Mouse (Mus musculus): ENCODE measurements around the gene Fam193a.

Fam193a gene

DNA sequence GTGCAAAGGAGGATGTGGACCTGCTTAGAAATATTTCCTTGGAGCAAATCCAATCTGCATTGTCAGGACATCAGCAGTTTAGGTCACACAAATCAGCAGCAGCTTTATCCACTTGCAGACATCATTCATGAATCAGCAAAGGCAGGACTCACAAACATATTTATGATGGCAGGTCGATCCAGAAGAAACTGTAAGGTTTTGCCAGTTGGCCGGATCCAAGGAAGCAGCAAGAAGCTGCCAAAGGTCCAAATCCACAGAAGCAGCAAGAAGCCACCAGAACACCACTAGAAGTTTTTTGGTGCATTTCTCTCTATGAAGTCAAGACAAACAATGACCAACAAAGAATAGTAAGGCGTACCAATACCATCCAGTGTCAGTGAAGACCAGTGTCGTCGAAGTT, 15.9 kb downstream of the Fam193a start:
- no peak for DNase-seq

DNA sequence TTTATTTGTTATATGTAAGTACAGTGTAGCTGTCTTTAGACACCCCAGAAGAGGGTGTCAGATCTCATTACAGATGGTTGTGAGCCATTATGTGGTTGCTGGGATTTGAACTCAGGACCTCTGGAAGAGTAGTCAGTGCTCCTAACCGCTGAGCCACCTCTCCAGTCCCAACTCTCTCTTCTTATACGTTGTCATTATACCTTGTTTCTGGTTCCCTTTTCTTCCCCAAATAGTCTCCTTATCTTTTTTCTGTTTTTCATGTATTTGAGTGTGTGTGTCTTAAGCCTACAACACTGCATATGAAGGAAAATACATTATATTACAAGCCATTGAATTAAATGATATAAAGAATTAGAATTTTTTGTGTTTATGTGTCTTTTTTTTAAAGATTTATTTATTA, 17.0 kb downstream of the Fam193a start:
- DNase-seq, result no peak

DNA sequence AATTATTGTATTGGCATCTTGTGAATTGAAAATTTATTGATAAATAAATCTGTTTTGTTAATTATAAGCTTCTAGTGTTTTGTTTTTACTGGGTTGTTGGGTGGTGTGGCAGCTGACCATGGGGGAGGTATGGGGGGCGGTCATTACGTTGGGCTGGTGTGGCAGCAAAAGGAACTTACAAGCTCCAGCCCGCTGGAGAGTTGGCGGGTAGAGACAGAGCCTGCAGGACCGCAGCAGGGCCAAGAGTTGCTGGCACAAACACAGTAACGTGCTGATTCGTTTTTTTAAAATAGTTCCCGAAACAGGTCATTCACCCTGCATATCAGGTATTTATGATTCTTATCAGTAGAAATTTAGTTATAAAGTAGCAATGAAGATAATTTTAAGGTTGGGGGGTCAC, 23.5 kb downstream of the Fam193a start:
- no peak for DNase-seq

DNA sequence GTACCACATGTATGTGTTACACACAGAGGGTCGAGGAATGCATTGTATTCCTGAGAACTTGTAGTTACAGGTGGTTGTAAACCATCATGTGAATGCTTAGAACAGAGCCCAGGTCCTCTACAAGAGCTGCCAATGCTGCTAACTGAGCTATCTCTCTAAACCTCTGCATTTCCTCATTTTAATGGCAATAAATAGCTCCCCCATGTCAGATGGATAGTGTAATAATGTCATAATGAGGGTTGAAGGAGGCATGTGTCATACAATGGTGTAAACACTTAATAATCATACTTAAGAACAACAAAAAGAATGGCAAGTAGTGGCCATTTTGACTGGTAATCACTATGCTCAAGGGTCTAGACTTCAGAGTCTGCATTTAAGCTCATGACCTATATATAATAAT, 25.6 kb downstream of the Fam193a start:
- no peak for DNase-seq

DNA sequence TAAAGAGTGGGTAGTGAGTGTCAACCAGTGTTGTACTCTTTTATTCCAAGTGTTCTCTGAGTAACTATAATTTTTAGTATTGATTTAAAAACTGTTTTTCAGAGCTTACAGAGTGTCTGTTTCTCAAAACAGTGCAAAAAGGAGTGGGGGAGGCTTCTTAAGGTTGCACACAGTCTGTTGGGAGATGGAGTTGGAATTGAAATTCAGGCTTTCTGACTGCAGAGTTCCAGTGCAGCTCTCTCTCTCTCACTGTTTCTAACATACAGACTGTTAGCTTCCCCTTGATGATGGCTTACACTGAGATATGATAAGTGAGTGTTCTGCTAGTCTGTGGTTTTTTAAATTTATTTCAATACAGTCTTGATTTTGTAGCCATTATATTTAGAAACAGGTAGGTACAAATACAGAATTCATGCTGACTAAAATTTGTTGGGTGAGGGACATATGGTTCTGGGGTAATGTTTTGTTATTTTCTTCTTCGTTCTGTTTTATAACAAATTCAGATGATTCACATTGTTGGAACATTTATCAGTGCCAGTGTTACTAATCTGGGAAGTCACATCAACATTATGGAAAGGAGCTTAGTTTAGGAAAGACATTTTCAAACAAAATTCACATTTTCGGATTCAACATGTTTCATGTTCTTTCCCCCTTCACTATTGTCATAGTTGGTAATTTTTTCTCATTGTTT, 26.3 kb downstream of the Fam193a start:
- no peak for DNase-seq

DNA sequence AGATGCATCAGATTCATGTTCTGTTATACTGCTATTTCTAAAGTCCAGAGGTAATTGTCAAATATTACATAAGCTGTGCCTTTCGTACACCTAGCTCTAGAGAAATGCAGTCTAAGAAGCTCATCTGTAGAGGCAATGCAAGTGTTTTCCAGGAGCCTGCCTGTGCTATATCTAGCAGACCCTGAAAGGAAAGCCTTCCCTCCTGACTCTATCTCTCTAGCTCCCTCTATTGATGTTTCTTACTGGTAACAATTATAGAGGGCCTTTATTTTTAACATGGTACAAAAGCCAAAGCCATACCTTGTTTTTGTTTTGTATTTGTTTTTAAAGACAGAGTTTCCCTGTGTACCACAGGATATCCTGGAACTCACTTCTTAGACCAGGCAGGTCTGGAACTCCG, 28.1 kb downstream of the Fam193a start:
- no peak for DNase-seq

DNA sequence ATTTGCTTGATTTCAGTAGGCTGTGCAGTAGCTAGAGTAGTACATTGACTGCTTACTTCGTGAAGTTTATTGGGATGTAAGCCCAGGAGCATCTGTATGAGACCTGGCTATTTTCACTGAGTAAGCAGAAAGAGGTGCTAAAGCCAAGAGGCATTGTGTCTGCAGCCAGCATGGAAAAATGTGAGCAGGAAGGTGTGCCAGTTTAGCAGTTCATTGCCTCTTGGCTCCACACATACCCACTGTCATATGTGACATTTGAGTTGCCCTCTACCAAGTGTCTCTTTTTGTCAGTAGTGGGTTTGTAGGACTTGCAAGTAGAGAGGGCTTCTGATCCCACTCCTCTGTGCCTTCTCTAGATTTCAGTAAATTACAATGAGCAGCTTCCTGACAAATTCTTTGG, 28.6 kb downstream of the Fam193a start:
- peak in 1 of 2 experiments; percentile 26 for DNase-seq

DNA sequence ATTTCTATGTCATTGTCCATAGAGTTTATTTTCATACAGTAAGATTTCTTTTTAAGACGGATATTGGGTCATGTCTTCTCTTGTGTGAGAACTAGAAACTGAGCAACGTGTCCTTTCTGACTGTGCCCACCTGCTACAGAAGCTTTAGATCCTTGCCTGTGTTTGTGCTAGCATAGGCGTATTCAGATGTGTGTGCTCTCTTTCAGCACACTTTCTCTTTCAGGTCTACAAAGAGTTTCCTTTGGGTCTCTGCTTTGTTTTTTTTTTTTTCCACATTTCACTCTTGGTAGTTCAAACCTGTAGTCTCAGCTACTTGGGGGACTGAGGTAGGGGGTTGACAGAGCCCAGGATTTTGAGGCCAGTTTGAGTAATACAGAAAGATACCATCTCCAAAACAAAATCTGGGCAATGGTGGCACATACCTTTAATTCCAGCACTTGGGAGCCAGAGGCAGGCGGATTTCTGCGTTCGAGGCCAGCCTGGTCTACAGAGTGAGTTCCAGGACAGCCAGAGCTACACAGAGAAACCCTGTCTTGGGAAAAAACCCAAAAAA, 37.7 kb downstream of the Fam193a start:
- DNase-seq, result no peak

DNA sequence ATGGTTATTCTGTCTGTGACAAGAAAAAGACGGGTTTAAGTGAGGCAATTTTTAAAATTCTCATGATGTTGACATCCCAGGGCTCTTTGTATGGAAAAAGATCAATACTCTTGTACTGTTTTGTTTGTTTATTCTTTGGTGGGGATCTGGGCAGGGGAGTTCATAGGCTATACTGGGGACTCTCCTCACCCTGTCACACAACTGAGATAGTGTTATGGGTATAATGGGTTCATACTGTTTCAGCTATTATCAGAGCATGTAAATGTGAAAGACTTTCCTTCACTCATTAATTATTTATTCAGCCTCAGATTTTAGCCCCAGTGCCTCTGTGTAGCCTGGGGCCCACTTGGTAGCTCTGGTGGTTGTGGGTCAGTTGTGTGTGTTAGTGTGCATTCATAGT, 39.3 kb downstream of the Fam193a start:
- no peak for DNase-seq

DNA sequence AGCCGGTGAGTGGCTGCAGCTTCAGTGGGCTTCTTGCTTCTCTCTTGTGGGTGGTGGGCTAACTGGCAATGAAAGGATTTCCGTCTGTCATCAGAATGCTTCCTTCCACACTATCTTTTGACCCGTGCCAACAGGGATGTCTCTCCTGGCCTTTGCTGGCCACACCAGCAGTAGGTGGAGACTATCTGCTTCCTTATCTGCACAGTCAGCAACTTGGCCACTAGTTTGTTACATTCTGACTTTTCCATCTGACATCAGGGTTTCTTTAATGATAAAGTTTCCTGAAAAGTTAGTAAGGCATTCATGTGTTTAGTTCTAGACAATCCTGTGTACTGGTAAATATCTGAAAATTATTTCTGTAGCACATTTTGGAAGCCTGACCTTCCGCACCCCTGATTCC, 41.1 kb downstream of the Fam193a start:
- DNase-seq, result peak in 1 of 2 experiments; percentile 18

DNA sequence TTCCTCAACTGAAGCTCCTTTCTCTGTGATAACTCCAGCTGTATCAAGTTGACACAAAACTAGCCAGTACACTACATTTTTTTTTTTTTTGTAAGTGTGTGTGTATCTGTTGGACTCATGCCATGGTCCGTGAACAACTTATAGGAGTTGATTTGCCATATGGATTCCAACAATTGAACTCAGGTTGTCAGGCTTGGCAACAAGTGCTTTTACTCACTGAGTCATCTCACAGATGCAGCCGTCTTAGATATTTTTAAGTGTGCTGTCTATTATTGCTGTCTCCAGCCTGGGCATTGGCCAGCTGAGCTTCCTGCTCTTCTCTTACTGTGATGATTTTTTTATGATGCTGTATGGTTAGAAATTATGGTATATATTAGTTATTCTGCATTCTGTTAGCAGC, 44.2 kb downstream of the Fam193a start:
- DNase-seq, result no peak

DNA sequence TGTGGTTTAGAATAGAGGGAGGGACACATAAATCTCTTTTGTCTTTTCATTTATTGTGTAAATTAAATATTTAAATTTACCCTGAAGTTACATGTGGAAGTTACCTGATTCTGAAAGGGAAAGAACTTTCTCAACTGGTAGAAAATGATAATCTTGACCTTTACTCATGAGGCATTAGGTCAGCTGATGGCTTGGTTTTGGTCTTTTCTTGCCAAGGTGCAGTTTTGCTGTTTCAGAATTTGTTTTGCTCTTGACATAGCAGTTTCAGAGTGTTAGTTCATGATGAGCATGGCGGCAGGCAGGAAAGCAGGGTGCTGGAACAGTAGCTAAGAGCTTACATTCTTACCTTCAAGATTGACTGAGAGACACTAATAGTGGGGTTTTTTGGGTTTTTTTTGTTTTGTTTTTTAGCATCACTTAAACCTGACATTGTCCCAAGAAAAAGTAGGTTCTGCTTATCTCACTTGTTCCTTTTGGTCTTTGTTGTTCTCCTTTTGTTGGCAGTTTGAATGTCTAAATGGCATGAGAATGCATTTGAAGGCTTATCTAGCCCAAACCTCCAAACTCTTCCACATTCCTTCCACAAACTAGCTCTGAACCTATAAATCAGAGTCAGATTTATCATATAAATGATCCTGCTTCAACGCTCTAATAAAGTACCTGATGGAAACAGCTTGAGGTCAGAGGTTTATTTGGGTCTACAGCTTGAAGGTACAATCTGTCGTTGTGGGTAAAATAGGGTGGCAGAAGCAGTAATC, 47.7 kb downstream of the Fam193a start:
- peak; percentile 11 to 27 for DNase-seq

DNA sequence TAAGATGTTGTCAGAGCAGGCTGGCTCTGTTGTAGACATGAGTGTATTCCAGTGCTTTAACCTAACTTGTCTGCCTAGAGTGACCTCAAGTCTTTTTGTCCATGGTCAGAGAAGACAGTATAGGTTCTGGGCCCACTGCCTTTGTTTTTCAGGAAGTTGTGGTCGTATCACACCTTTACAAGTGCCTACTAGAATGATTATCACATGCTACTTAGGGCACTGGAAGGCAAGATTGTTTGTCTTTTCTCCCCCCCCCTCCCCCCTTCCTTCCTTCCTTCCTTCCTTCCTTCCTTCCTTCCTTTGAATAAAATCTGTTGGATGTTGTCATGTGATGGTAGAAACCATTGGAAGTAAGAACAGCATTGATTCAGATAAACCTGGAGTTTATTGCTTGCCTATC, 49.5 kb downstream of the Fam193a start:
- DNase-seq, result no peak

DNA sequence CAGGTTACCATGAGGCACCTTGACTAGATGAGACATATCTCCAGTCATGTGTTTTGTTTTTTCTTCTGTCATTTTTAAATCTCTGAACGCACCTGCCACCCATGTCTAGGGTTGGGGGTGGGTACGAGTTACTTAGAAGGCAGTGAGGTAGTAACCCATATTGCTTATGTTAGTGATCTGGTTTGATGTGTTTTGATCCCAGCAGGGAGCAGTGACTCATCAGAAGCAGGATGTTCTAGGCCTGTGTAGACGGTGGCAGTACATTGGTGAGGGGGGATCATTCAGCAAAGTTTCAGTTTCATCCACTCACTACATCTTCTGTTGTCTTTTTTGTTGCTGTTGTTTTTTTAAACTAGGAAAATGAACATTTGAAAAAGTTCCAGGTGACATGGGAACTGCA, 61.0 kb downstream of the Fam193a start:
- no peak for DNase-seq

DNA sequence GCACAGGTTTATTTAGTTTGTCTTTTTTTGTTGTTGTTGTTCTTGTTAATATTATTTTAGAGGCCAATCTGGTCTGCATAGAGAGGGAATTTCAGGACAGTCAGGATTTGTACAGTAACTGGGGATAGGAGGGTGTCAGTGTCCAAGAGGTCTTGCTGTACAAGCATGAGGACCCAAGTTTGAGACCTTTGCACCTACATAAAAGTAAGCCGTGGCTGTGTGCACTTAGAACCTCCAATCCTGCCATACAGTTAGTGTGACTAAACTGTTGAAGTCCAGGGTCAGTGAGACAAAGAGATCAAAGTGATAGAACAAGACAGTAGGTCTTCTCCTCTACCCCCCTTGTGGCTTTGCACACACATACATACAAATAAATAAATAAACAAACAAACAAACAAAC, 64.1 kb downstream of the Fam193a start:
- DNase-seq, result peak; percentile 21 to 33

DNA sequence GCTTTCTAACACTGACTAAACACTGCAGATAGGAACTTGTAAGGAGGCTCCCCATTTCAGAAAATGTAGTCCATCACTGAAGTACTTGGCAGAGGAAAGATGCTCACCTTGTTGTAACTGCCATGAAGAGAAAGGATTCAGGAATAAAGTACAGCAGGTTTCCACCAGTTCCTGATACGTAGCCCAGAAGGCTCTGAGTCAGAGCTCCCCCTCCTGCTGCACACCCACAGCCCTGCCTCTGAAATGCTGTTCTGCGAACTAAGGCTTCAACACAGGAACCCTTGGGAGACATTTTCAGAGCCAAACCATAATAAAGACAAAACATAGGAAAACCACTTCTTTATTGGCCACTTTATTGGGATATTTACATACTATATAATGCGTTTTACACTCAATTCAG, 64.5 kb downstream of the Fam193a start:
- DNase-seq, result no peak

DNA sequence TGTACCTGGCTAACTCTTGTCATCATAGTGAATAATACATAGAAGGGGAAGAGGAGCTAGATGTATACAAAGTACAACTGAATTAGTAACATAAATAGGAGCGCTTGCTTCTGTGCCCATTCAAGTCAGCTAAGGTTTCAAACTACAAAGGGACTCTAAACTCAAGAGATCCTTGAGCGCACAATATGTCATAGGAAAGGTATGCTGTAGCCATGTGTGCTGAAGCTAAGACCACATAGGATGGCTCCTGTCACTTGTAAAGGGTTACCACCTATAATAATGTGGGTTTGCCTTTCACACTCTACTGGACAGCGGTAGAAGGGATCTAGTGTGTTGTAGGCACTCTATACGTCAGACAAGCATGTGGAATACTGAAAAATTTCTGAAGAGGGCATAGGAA, 68.3 kb downstream of the Fam193a start:
- no peak for DNase-seq

DNA sequence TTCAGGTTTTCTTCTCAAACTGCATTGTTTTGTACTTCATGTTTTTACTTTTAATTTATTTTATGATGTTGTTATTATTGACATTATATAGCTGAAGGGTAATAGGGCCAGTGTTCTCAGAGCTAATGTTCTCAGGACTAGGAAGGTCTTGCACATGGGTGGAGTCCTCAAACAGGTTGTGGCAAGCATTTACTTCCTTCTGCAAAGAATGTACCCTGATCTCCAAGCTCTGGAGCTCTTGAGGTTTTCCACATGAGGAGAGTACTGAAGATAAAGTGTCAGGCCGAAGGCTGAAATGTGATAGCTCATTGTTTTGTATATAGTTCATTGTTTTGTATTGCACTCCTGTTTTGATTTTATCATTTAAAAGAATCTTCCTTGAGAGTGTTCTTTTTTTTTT, 68.9 kb downstream of the Fam193a start:
- DNase-seq, result no peak

DNA sequence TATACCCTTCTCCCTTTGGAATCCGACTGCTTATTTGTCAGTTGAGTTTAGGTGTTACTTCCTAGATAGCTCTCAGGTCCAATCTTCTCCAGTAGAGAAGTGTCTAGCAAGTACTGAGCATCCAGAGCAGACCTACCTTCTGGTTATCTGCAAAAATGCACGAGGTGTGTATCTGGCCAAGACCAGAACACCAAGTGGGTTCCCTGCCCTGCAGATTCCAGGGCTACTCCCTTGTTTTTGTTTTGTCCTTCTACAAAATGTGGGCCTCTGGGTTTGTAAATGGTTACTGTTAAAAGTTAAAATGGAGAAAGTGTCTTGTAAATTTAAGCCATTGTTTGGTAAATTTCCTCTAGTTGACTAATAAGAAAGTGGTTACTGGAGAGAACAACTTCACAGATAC, 70.0 kb downstream of the Fam193a start:
- no peak for DNase-seq

DNA sequence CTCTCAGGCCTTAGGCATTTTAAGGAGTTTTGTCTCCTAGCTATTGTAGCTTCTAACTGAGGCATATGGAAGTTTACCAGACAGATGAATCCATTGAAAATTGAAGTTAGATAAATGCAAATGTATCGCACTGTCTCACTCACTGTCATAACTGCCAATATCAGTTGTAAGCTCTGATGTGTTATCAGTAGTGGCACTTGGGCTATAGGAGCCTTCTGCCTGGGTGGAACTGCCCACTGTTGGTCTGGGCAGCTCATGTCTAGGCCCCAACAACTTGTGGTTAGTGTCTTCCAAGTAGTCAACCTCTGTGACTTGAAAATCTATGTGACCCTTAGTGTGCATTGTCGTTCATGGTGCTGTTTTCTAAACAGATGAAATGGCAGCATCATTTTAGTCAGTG, 72.1 kb downstream of the Fam193a start:
- DNase-seq, result no peak

DNA sequence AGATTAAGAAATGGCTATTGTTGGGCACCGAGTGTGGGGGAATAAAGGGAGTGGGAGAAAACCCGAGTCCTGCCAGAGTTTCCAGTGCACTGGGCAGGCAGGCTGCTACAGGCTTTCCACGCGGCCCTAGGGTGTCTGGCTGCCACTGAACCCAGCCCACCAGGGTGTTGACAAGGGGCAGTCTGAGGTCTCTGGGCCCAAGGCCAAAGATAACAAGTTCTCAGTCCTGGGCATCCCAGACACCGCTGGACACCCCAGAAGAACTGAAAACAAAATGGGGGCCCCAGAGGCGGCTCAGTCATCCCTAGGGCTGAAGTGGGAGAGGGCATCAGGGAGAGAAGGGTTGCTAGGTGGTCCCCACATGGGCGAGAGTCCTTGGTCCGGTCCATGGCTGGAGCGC, 76.5 kb downstream of the Fam193a start:
- no peak for DNase-seq

DNA sequence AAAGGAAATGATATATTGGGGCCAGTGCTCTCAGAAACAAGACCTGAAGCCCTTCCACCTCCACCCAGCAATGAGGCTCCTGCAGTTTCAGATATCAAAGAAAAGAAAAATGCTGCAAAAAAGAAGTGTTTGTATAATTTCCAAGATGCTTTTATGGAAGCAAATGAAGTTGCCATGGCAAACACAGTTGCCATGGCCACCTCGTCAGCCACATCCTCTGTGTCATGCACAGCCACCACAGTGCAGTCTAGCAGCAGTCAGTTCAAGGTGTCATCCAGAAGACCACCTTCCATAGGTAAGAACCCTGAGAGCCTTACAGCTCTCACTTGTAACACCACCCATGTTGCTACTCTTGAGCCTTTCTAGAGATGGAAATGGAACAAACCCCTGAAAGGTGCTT, 89.3 kb downstream of the Fam193a start:
- no peak for DNase-seq

DNA sequence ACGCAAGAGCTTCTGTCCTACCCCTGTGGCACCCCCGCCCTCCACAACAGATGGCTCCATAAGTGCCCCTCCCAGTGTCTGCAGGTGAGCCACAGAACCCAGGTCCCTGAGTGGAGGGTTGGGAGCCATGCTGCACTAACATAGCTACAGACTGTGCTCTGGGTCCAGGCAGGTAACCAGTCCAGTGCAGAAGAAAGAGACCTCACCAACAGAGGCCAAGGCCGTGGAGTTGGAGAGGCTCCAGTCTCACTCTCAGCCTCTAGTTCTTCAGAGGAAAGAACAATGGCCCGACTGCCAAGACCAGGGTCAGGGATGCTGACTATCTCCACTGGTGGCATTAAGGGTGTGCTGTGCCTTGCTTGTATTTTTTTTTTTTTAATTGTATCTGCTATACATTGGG, 91.6 kb downstream of the Fam193a start:
- no peak for DNase-seq

DNA sequence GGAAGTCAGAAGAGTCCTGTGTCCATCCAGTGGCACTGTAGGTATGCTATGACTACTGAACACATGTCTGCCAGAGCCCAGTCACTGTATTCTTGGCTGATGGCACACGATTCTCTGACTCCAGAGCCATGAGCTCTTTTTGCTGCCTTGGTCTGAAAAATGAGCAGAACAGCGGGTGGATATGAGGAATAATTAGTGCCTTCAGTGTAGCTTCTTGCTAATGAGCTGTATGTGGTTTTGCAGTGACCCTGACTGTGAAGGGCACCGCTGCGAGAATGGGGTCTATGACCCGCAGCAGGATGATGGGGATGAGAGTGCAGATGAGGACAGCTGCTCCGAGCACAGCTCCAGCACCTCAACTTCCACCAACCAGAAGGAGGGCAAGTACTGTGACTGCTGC, 92.1 kb downstream of the Fam193a start:
- no peak for DNase-seq

DNA sequence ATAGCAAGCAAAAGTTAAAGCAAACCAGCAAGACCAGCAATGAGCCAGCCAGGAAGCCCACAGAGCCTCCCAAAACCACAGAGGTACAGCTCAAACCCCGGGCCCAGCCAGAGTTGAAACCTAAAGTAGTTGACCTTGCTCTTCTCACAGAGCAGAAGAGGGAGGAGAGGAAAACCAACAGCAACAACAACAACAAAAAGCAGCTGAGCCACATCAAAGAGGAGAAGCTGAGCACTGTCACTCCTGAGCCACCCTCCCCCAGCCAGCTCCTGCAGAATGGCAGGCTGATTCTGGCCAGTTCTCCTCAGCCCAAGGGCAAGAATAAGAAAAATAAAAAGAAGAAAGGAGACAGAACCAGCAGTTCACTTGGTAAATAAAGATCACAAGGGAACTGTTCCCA, 96.3 kb downstream of the Fam193a start:
- DNase-seq, result no peak
